Mouse (Mus musculus) activated CD4-positive, CD25-positive, alpha-beta regulatory T cell, adult 9 weeks (primary cell): ENCODE measurements around the gene Upp1. TPM values are rescaled to one million over a fixed set of nuclear protein-coding genes. Genes with fewer than 3 reads are reported as not detected.

Experiments used
- polyA plus RNA-seq: library from polyadenylated mRNA; unstranded; fragments of 100-300 nt; shearing (Covaris generic); gene quantifications from one replicate; pipeline ENCODE4 v1.2.1, GENCODE M21; 2017

Upp1 gene
- polyA plus RNA-seq: not detected

DNA sequence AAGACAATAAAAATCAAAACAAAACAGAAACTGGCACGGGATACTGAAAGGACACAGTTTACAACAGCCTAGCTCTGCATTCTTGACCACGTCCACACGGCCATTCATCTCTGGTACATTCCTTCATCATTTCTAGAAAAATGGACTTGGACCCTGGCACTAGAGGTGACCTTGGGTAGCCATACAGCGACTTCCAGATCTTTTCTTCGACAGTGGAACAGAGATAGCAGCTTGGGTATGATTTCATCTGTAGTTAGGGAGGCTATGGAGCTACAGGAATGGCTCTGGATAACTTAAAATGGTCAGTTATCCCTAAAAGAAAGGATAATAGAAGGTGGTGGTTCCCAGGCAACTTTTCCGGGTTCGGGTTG is at the start of gene Upp1:
Upp1 (plus strand) TSS at position 54 of the 371 bp plus-strand sequence.

Other genes starting within 250 kb of the Upp1 start
- not detected for gene Pkd1l1, start 144.8 kb upstream of the Upp1 start, polyA plus RNA-seq
- 12.8 TPM for gene Hus1, start 106.9 kb upstream of the Upp1 start, polyA plus RNA-seq
- 0.11 TPM for gene Gm11992, start 69.5 kb upstream of the Upp1 start, polyA plus RNA-seq
- not detected for gene Sun3, start 69.1 kb upstream of the Upp1 start, polyA plus RNA-seq
- gene Abca13, start 73.8 kb downstream of the Upp1 start, polyA plus RNA-seq: not detected